Mouse (Mus musculus) midbrain, postnatal 0 days (tissue): ENCODE results near the gene Usp54. TPM values are rescaled to one million over a fixed set of nuclear protein-coding genes. Genes with fewer than 3 reads are reported as not detected.
A peak's percentile ranks its signal among the peaks of the same experiment; 100 is the strongest.

Experiments
- ATAC-seq: fragments of 200-750 bp; cut with Nextera tagmentation; 2 replicates; pipeline ENCODE4 v1.8.0; 2017; ENCODE audit warnings: moderate number of reproducible peaks, mild to moderate bottlenecking, moderate TSS enrichment, moderate library complexity; ENCODE audit not compliant: low FRiP score
- DNase-seq: peaks from one replicate; pipeline ENCODE4 v3.0.0-alpha.2; 2015; ENCODE audit warnings: low spot score
- H3K27ac ChIP-seq: fragments of 300-500 bp; sonication (generic); 2 replicates; pipeline ENCODE4 v1.5.1; 2014; ENCODE audit warnings: low read depth, mild to moderate bottlenecking, low read length, mixed read lengths
- H3K27me3 ChIP-seq: fragments of 300-500 bp; sonication (generic); 2 replicates; pipeline ENCODE4 v1.6.1; 2014; ENCODE audit warnings: low read length, control low read depth, mixed read lengths; ENCODE audit not compliant: insufficient read depth
- H3K36me3 ChIP-seq: fragments of 300-500 bp; sonication (generic); 2 replicates; pipeline ENCODE4 v1.6.1; 2014; ENCODE audit warnings: low read length, control low read depth, mixed read lengths; ENCODE audit not compliant: insufficient read depth
- H3K4me1 ChIP-seq: fragments of 300-500 bp; sonication (generic); 2 replicates; pipeline ENCODE4 v1.6.1; 2014; ENCODE audit warnings: mild to moderate bottlenecking, control low read depth, antibody characterized with exemption, low read length, mixed read lengths; ENCODE audit not compliant: insufficient read depth
- H3K4me2 ChIP-seq: fragments of 300-500 bp; sonication (generic); 2 replicates; pipeline ENCODE4 v1.6.1; 2014; ENCODE audit warnings: low read depth, mild to moderate bottlenecking, low read length, mixed read lengths; ENCODE audit not compliant: poor library complexity, severe bottlenecking
- H3K4me3 ChIP-seq: fragments of 300-500 bp; sonication (generic); 2 replicates; pipeline ENCODE4 v1.5.1; 2014; ENCODE audit warnings: low read depth, mild to moderate bottlenecking, low read length, moderate library complexity
- H3K9ac ChIP-seq: fragments of 300-500 bp; sonication (generic); replicated peaks from 2 replicates; pipeline ENCODE4 v1.6.1; 2014; ENCODE audit warnings: mild to moderate bottlenecking, low read length, moderate library complexity, mixed read lengths; ENCODE audit not compliant: poor library complexity, severe bottlenecking
- H3K9me3 ChIP-seq: fragments of 300-500 bp; sonication (generic); 2 replicates; pipeline ENCODE4 v1.6.1; 2016; ENCODE audit warnings: low read length, control low read depth
- CTCF ChIP-seq: IDR thresholded peaks from 2 replicates; pipeline ENCODE4 v1.5.1; 2016; ENCODE audit warnings: antibody characterized with exemption, mild to moderate bottlenecking
- WGBS: fragments of 180-500 bp; shearing (Covaris S2); extraction: QIAGEN DNeasy Blood & Tissue Kit; methylation state at CpG from one replicate; pipeline ENCODE4 v1.1.7; 2014; 5-methylcytosine and 5-hydroxymethylcytosine counted together
- polyA plus RNA-seq: library from polyadenylated mRNA; unstranded; fragments of >200 nt; fragmentation: Nextera tagmentation; extraction: Ambion mirVana; gene quantifications from 2 replicates; pipeline ENCODE4 v1.2.1, GENCODE M21; 2015
- total RNA-seq: library from RNA; depleted of rRNA; stranded (reverse); fragments of >200 nt; gene quantifications from 2 replicates; pipeline ENCODE4 v1.2.3, GENCODE M21; 2014; rRNA removed

The Usp54 gene
- total RNA-seq (25.5 and 29.5 TPM in 2 replicates), polyA plus RNA-seq (6.0 and 7.3 TPM in 2 replicates)

- WGBS, result under 1% methylated on average over 72 of the region's 73 CpGs
- peak within 1 kb of the TSS; percentile 80 for H3K9ac ChIP-seq
- peak within 1 kb of the TSS; percentile 93 for H3K27ac ChIP-seq
- DNase-seq (peak; percentile 98), ATAC-seq (peak; percentile 97)
- no peak for TF ChIP-seq CTCF
- no peaks in the 10 kb centered on the region for H3K36me3 ChIP-seq
- H3K4me3 ChIP-seq, result peak within 1 kb of the TSS; percentile 78
- no peaks in the 10 kb centered on the region for H3K9me3 ChIP-seq
- H3K4me2 ChIP-seq, result peak within 1 kb of the TSS; percentile 71
- H3K4me1 ChIP-seq, result 0 out of 2 replicates have a peak, but pooled peaks cover 4% of the 10 kb centered on the region
- H3K27me3 ChIP-seq, result no peaks in the 10 kb centered on the region
Measured at GRCm38 (mm10) chr14:20640644-20641437, at the start of gene Usp54. Gene Usp54, minus strand, starts transcription at chr14:20641063.

DNA sequence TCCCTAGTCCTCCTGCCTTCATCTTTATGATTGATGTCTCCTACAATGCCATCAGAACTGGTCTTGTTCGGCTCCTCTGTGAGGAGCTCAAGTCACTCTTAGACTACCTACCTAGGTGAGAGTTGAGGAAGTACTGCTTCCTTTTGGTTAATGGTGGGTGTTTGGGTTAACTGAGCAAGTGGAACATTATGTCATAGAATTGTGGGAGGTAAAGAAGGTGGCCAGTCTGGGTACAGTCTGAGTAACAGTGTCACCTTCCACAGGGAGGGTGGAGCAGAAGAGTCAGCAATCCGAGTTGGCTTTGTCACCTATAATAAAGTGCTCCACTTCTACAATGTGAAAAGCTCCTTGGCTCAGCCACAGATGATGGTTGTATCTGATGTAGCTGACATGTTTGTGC lies 48.1 kb upstream of the Usp54 start:
- WGBS, result 99% methylated on average over 2 of the region's 2 CpGs
- H3K4me1 ChIP-seq, result no peaks in the 10 kb centered on the region
- no peak for TF ChIP-seq CTCF
- H3K4me2 ChIP-seq, result no peak overlapping the region
- H3K4me3 ChIP-seq, result no peak overlapping the region
- no peak for DNase-seq
- H3K27ac ChIP-seq, result no peak overlapping the region
- H3K27me3 ChIP-seq, result no peaks in the 10 kb centered on the region
- H3K9ac ChIP-seq, result no peak overlapping the region
- H3K36me3 ChIP-seq, result peaks cover 89% of the 10 kb centered on the region
- ATAC-seq, result no peak
- no peaks in the 10 kb centered on the region for H3K9me3 ChIP-seq

- Histone ChIP-seq H3K36me3 (peaks cover 93% of the 10 kb centered on the region), H3K4me3 (no peak overlapping the region), H3K27me3 (no peaks in the 10 kb centered on the region), H3K4me2 (no peak overlapping the region), H3K27ac (no peak overlapping the region), H3K9ac (no peak overlapping the region), H3K9me3 (no peaks in the 10 kb centered on the region), H3K4me1 (no peaks in the 10 kb centered on the region)
- DNase-seq, result no peak
- no peak for TF ChIP-seq CTCF
- 98% methylated on average over 3 of the region's 3 CpGs for WGBS
- no peak for ATAC-seq
Measured at GRCm38 (mm10) chr14:20686576-20686975, 45.7 kb upstream of the Usp54 start.

DNA sequence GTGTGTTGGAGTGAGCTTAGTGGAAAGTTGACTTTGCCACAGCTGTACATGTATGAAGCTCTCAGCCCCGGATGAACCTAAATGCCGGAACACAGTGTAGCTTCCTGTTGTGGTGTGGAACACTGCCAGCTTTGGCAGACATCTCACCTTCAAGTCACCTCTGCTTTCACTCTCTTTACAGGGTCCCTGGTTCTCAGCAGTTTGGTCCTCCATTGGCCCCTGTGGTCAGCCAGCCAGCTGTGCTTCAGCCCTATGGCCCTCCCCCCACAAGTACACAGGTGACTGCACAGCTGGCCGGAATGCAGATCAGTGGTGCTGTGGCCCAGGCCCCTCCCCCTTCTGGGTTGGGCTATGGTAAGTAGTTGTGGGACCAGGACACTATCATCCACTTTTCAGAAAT lies 41.6 kb upstream of the Usp54 start:
- Histone ChIP-seq H3K9ac (no peak overlapping the region), H3K27ac (no peak overlapping the region), H3K4me2 (no peak overlapping the region), H3K27me3 (no peaks in the 10 kb centered on the region), H3K9me3 (no peaks in the 10 kb centered on the region), H3K4me3 (no peak overlapping the region), H3K36me3 (peaks cover 87% of the 10 kb centered on the region), H3K4me1 (no peaks in the 10 kb centered on the region)
- no peak for ATAC-seq
- no peak for DNase-seq
- 79% methylated on average over 3 of the region's 3 CpGs for WGBS
- TF ChIP-seq CTCF, result no peak

GRCm38 (mm10) chr14:20681742-20682141 lies 40.9 kb upstream of the Usp54 start:
- Histone ChIP-seq H3K27ac (no peak overlapping the region), H3K36me3 (peaks cover 82% of the 10 kb centered on the region), H3K9me3 (no peaks in the 10 kb centered on the region), H3K4me2 (no peak overlapping the region), H3K4me3 (no peak overlapping the region), H3K4me1 (no peaks in the 10 kb centered on the region), H3K27me3 (no peaks in the 10 kb centered on the region), H3K9ac (no peak overlapping the region)
- DNase-seq (no peak), ATAC-seq (no peak)
- WGBS, result 91% methylated on average over 2 of the region's 2 CpGs
- no peak for TF ChIP-seq CTCF

- H3K36me3 ChIP-seq, result peaks cover 54% of the 10 kb centered on the region
- H3K4me2 ChIP-seq, result no peak overlapping the region
- no peaks in the 10 kb centered on the region for H3K27me3 ChIP-seq
- no peak overlapping the region for H3K4me3 ChIP-seq
- ATAC-seq (no peak), DNase-seq (no peak)
- no peaks in the 10 kb centered on the region for H3K9me3 ChIP-seq
- H3K4me1 ChIP-seq, result peaks cover 5% of the 10 kb centered on the region; the same call in 1 of the 2 replicates
- 92% methylated on average over 4 of the region's 4 CpGs for WGBS
- no peak for TF ChIP-seq CTCF
- H3K27ac ChIP-seq, result no peak overlapping the region
- no peak overlapping the region for H3K9ac ChIP-seq
Measured at GRCm38 (mm10) chr14:20677906-20678305, 37.0 kb upstream of the Usp54 start.
